Mouse (Mus musculus) heart, adult 2 months (tissue): ENCODE data around the gene Ssh2.

Experiments used
- CTCF ChIP-seq: fragments of 200-600 bp; IDR thresholded peaks from 2 replicates; pipeline ENCODE4 v1.8.1; 2022; ENCODE audit warnings: antibody characterized with exemption, mild to moderate bottlenecking, moderate library complexity
- EP300 ChIP-seq: fragments of 200-500 bp; IDR thresholded peaks from 2 replicates; pipeline ENCODE4 v1.6.1; 2011; ENCODE audit warnings: low read depth, low read length, control low read depth; ENCODE audit not compliant: insufficient read depth

GRCm38 (mm10) chr11:77214142-77214692, 1.9 kb upstream of the Ssh2 start:
- TF ChIP-seq CTCF (no peak), EP300 (no peak)
